Mouse (Mus musculus) forebrain, embryonic 13.5 days (tissue): ENCODE measurements around the gene Wbp1. TPM values are rescaled to one million over a fixed set of nuclear protein-coding genes. Genes with fewer than 3 reads are reported as not detected.

Source experiments
- ATAC-seq: fragments of 200-750 bp; cut with Nextera tagmentation; 2 replicates; pipeline ENCODE4 v1.8.0; 2017
- H3K27ac ChIP-seq: fragments of 300-500 bp; sonication (generic); 2 replicates; pipeline ENCODE4 v1.5.1; 2015; ENCODE audit warnings: inconsistent platforms, mild to moderate bottlenecking, moderate library complexity
- H3K27me3 ChIP-seq: fragments of 300-500 bp; sonication (generic); 2 replicates; pipeline ENCODE4 v1.6.1; 2015; ENCODE audit warnings: mild to moderate bottlenecking, inconsistent platforms
- H3K36me3 ChIP-seq: fragments of 300-500 bp; sonication (generic); 2 replicates; pipeline ENCODE4 v1.6.1; 2015; ENCODE audit warnings: mild to moderate bottlenecking, inconsistent platforms; ENCODE audit not compliant: poor library complexity, severe bottlenecking
- H3K4me1 ChIP-seq: fragments of 300-500 bp; sonication (generic); 2 replicates; pipeline ENCODE4 v1.6.1; 2015; ENCODE audit warnings: inconsistent platforms
- H3K4me2 ChIP-seq: fragments of 300-500 bp; sonication (generic); 2 replicates; pipeline ENCODE4 v1.6.1; 2015; ENCODE audit warnings: inconsistent platforms, mild to moderate bottlenecking, moderate library complexity
- H3K4me3 ChIP-seq: fragments of 300-500 bp; sonication (generic); 2 replicates; pipeline ENCODE4 v1.5.1; 2015; ENCODE audit warnings: mild to moderate bottlenecking, inconsistent platforms
- H3K9ac ChIP-seq: fragments of 300-500 bp; sonication (generic); 2 replicates; pipeline ENCODE4 v1.6.1; 2015; ENCODE audit warnings: mild to moderate bottlenecking, inconsistent platforms
- H3K9me3 ChIP-seq: fragments of 300-500 bp; sonication (generic); replicated peaks from 2 replicates; pipeline ENCODE4 v1.6.1; 2016; ENCODE audit warnings: inconsistent platforms
- WGBS: fragments of 180-500 bp; shearing (Covaris S2); methylation state at CpG from one replicate; pipeline ENCODE4 v1.1.7; 2015; 5-methylcytosine and 5-hydroxymethylcytosine counted together
- polyA plus RNA-seq: library from polyadenylated mRNA; unstranded; fragments of >200 nt; fragmentation: Nextera tagmentation; extraction: Ambion mirVana; gene quantifications from 2 replicates; pipeline ENCODE4 v1.2.1, GENCODE M21; 2015

The Wbp1 gene
- polyA plus RNA-seq, 1 experiment from 2014 or later = 239 TPM

GRCm38 (mm10) chr6:83155552-83156238, 34.3 kb upstream of the Wbp1 start:
- H3K36me3 ChIP-seq = peaks cover 23% of the 10 kb centered on the region
- H3K4me1 ChIP-seq = peaks cover 32% of the 10 kb centered on the region
- H3K27ac ChIP-seq = 0 out of 2 replicates have a peak overlapping the region, but pooled peaks have one; percentile 19
- no peaks in the 10 kb centered on the region for H3K9me3 ChIP-seq
- WGBS = 7% methylated on average over 23 of the region's 23 CpGs
- peaks cover 9% of the 10 kb centered on the region for H3K27me3 ChIP-seq
- H3K4me3 ChIP-seq = peak overlapping the region; percentile 60
- peak overlapping the region; percentile 84 for H3K4me2 ChIP-seq
- peak overlapping the region; percentile 73 for H3K9ac ChIP-seq
- peak; percentile 48 for ATAC-seq

GRCm38 (mm10) chr6:83153485-83153884, 32.1 kb upstream of the Wbp1 start:
- Histone ChIP-seq H3K27me3 (no peaks in the 10 kb centered on the region), H3K9ac (no peak overlapping the region), H3K4me3 (no peak overlapping the region), H3K36me3 (peaks cover 37% of the 10 kb centered on the region), H3K27ac (no peak overlapping the region), H3K9me3 (no peaks in the 10 kb centered on the region), H3K4me1 (peaks cover 32% of the 10 kb centered on the region), H3K4me2 (no peak overlapping the region)
- ATAC-seq = no peak
- 80% methylated on average over 5 of the region's 5 CpGs for WGBS

GRCm38 (mm10) chr6:83153038-83153437, 31.7 kb upstream of the Wbp1 start:
- no peak overlapping the region for H3K4me2 ChIP-seq
- H3K4me1 ChIP-seq = peaks cover 32% of the 10 kb centered on the region
- no peak overlapping the region for H3K9ac ChIP-seq
- WGBS = 87% methylated on average over 12 of the region's 12 CpGs
- H3K27ac ChIP-seq = no peak overlapping the region
- no peak for ATAC-seq
- peaks cover 38% of the 10 kb centered on the region for H3K36me3 ChIP-seq
- no peaks in the 10 kb centered on the region for H3K27me3 ChIP-seq
- no peak overlapping the region for H3K4me3 ChIP-seq
- H3K9me3 ChIP-seq = no peaks in the 10 kb centered on the region

- H3K9ac ChIP-seq = peak overlapping the region; percentile 45
- no peak overlapping the region for H3K27ac ChIP-seq
- H3K4me1 ChIP-seq = peaks cover 31% of the 10 kb centered on the region
- H3K27me3 ChIP-seq = no peaks in the 10 kb centered on the region
- WGBS = 26% methylated on average over 8 of the region's 8 CpGs
- H3K36me3 ChIP-seq = peaks cover 39% of the 10 kb centered on the region
- no peaks in the 10 kb centered on the region for H3K9me3 ChIP-seq
- no peak for ATAC-seq
- no peak overlapping the region for H3K4me3 ChIP-seq
- H3K4me2 ChIP-seq = no peak overlapping the region
Measured at GRCm38 (mm10) chr6:83151721-83152120, 30.4 kb upstream of the Wbp1 start.

GRCm38 (mm10) chr6:83147280-83147679, 25.9 kb upstream of the Wbp1 start:
- no peak overlapping the region for H3K9ac ChIP-seq
- H3K36me3 ChIP-seq = peaks cover 30% of the 10 kb centered on the region
- no peak for ATAC-seq
- H3K27me3 ChIP-seq = peaks cover 3% of the 10 kb centered on the region
- no peak overlapping the region for H3K4me2 ChIP-seq
- H3K27ac ChIP-seq = no peak overlapping the region
- H3K9me3 ChIP-seq = no peaks in the 10 kb centered on the region
- H3K4me1 ChIP-seq = peaks cover 8% of the 10 kb centered on the region
- no peak overlapping the region for H3K4me3 ChIP-seq
- WGBS = 56% methylated on average over 7 of the region's 7 CpGs

- no peak overlapping the region for H3K9ac ChIP-seq
- H3K27ac ChIP-seq = no peak overlapping the region
- peaks cover 17% of the 10 kb centered on the region for H3K36me3 ChIP-seq
- peaks cover 9% of the 10 kb centered on the region for H3K4me1 ChIP-seq
- no peaks in the 10 kb centered on the region for H3K9me3 ChIP-seq
- ATAC-seq = no peak
- no peak overlapping the region for H3K4me3 ChIP-seq
- peaks cover 7% of the 10 kb centered on the region for H3K27me3 ChIP-seq
- no peak overlapping the region for H3K4me2 ChIP-seq
- 76% methylated on average over 9 of the region's 9 CpGs for WGBS
Measured at GRCm38 (mm10) chr6:83145805-83146204, 24.4 kb upstream of the Wbp1 start.

GRCm38 (mm10) chr6:83145209-83145608, 23.9 kb upstream of the Wbp1 start:
- no peak overlapping the region for H3K9ac ChIP-seq
- peaks cover 7% of the 10 kb centered on the region for H3K27me3 ChIP-seq
- H3K36me3 ChIP-seq = peaks cover 14% of the 10 kb centered on the region; the same call in 1 of the 2 replicates
- no peak for ATAC-seq
- H3K4me2 ChIP-seq = no peak overlapping the region
- no peak overlapping the region for H3K4me3 ChIP-seq
- peaks cover 9% of the 10 kb centered on the region for H3K4me1 ChIP-seq
- H3K9me3 ChIP-seq = no peaks in the 10 kb centered on the region
- no peak overlapping the region for H3K27ac ChIP-seq
- 86% methylated on average over 2 of the region's 2 CpGs for WGBS

- no peak overlapping the region for H3K4me3 ChIP-seq
- ATAC-seq = no peak
- H3K36me3 ChIP-seq = 0 out of 2 replicates have a peak, but pooled peaks cover under 1% of the 10 kb centered on the region
- no peaks in the 10 kb centered on the region for H3K9me3 ChIP-seq
- no peak overlapping the region for H3K9ac ChIP-seq
- peaks cover 17% of the 10 kb centered on the region for H3K4me1 ChIP-seq
- no peak overlapping the region for H3K27ac ChIP-seq
- WGBS = 60% methylated on average over 11 of the region's 11 CpGs
- H3K4me2 ChIP-seq = peak overlapping the region; percentile 65; the same call in 1 of the 2 replicates
- H3K27me3 ChIP-seq = peaks cover 7% of the 10 kb centered on the region
Measured at GRCm38 (mm10) chr6:83142886-83143285, 21.5 kb upstream of the Wbp1 start.

- Histone ChIP-seq H3K4me2 (peak overlapping the region; percentile 65), H3K27ac (no peak overlapping the region), H3K4me1 (peaks cover 23% of the 10 kb centered on the region), H3K9ac (peak overlapping the region; percentile 62), H3K4me3 (peak overlapping the region; percentile 34), H3K27me3 (peaks cover 7% of the 10 kb centered on the region), H3K36me3 (no peaks in the 10 kb centered on the region), H3K9me3 (no peaks in the 10 kb centered on the region)
- ATAC-seq = no peak
- WGBS = 4% methylated on average over 41 of the region's 41 CpGs
Measured at GRCm38 (mm10) chr6:83142211-83142731, 20.9 kb upstream of the Wbp1 start.

- H3K4me1 ChIP-seq = peaks cover 30% of the 10 kb centered on the region
- WGBS = 31% methylated on average over 4 of the region's 4 CpGs
- no peak overlapping the region for H3K27ac ChIP-seq
- H3K36me3 ChIP-seq = no peaks in the 10 kb centered on the region
- H3K9me3 ChIP-seq = no peaks in the 10 kb centered on the region
- no peak overlapping the region for H3K4me3 ChIP-seq
- peaks cover 8% of the 10 kb centered on the region for H3K27me3 ChIP-seq
- peak overlapping the region; percentile 65 for H3K4me2 ChIP-seq
- peak overlapping the region; percentile 62 for H3K9ac ChIP-seq
- no peak for ATAC-seq
Measured at GRCm38 (mm10) chr6:83141636-83142035, 20.3 kb upstream of the Wbp1 start.

GRCm38 (mm10) chr6:83140044-83140443, 18.7 kb upstream of the Wbp1 start:
- no peak overlapping the region for H3K4me2 ChIP-seq
- no peak for ATAC-seq
- H3K27ac ChIP-seq = no peak overlapping the region
- no peaks in the 10 kb centered on the region for H3K9me3 ChIP-seq
- H3K27me3 ChIP-seq = peaks cover 24% of the 10 kb centered on the region
- no peak overlapping the region for H3K9ac ChIP-seq
- H3K36me3 ChIP-seq = no peaks in the 10 kb centered on the region
- 93% methylated on average over 8 of the region's 8 CpGs for WGBS
- no peak overlapping the region for H3K4me3 ChIP-seq
- H3K4me1 ChIP-seq = peaks cover 41% of the 10 kb centered on the region

- H3K4me1 ChIP-seq = peaks cover 41% of the 10 kb centered on the region
- 2% methylated on average over 11 of the region's 11 CpGs for WGBS
- ATAC-seq = peak; percentile 10; the same call in 1 of the 2 replicates
Measured at GRCm38 (mm10) chr6:83138056-83138455, 16.7 kb upstream of the Wbp1 start.

More at GRCm38 (mm10) chr6:83138056-83138455, 16.7 kb upstream of the Wbp1 start:
- no peaks in the 10 kb centered on the region for H3K36me3 ChIP-seq
- H3K4me3 ChIP-seq = peak overlapping the region; percentile 41
- no peaks in the 10 kb centered on the region for H3K9me3 ChIP-seq
- peaks cover 32% of the 10 kb centered on the region for H3K27me3 ChIP-seq
- peak overlapping the region; percentile 67 for H3K4me2 ChIP-seq
- peak overlapping the region; percentile 70 for H3K9ac ChIP-seq
- peak overlapping the region; percentile 78 for H3K27ac ChIP-seq
